Mouse (Mus musculus) kidney, postnatal 14 days (tissue): ENCODE data around the gene Klf11.

Source experiments
- DNase-seq: peaks from one replicate; pipeline ENCODE4 v3.0.0; 2022; ENCODE audit warnings: mixed read lengths

The Klf11 gene

GRCm38 (mm10) chr12:24705502-24706263 is 54.6 kb downstream of the Klf11 start:
- no peak for DNase-seq

GRCm38 (mm10) chr12:24706764-24707479 is 55.8 kb downstream of the Klf11 start:
- DNase-seq = peak; percentile 83

GRCm38 (mm10) chr12:24707480-24707802 is 56.4 kb downstream of the Klf11 start:
- DNase-seq = no peak

DNA sequence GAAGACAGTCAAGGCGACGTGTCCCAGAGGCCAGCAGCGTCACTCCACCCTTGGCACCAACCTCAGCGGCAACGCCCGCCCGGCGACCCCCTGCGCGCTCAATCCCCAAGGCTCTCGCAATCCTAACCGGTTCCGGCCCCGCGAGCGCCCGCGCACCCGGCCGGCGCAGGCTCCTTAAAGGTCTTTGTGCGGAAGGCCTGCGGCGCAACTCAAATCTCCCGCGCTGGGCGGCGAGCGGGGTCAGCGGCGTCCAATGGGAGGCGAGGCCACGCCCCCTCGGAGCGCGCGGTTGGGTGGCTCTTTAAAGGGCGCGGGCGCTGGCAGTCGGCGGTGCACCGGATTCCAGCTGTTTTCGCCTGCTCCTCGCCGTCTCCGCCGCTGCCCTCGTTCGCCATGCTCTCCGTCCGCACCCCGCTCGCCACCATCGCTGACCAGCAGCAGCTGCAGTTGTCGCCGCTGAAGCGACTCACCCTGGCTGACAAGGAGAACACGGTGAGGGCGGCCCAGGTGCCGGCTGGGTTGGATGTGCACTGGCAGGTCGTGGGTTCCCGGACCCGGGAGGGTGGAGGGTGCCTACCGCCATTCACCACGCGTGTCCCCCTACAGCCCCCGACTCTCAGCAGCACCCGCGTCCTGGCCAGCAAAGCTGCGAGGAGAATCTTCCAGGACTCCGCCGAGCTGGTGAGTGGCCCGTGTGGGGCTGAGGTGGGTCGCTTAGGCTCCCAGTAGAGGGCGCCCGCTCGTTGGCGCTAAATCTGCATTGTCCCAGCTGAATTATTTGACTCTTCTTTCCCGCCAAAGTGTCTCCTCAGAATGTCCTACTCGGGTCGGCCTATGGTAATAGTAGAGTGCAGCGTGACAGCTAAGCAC is 57.1 kb downstream of the Klf11 start, which contains the start of gene Rrm2:
Gene Rrm2 (plus strand): TSS at position 288 of the 870 bp plus-strand sequence.
- peak; percentile 96 for DNase-seq

- no peak for DNase-seq
Observed at GRCm38 (mm10) chr12:24708824-24709218, 57.7 kb downstream of the Klf11 start.

DNA sequence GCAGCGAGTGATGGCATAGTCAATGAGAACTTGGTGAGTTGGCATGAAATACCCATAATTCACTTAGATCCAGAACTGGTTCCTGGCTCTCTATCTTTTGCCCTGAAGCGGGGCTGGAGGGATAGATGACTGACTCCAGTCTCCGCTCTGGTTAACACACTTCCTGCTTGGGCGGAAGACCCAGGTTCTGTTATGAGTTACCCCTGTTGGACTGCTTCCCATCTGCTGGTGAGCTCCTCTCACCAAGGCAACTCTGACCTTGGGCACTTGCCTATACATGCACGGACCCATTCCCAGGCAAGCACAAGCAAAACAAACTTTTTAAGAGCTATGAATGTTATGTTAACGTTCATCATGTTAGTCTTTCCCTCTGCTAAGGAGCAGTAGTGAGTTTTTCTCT is 58.3 kb downstream of the Klf11 start:
- DNase-seq = no peak

DNA sequence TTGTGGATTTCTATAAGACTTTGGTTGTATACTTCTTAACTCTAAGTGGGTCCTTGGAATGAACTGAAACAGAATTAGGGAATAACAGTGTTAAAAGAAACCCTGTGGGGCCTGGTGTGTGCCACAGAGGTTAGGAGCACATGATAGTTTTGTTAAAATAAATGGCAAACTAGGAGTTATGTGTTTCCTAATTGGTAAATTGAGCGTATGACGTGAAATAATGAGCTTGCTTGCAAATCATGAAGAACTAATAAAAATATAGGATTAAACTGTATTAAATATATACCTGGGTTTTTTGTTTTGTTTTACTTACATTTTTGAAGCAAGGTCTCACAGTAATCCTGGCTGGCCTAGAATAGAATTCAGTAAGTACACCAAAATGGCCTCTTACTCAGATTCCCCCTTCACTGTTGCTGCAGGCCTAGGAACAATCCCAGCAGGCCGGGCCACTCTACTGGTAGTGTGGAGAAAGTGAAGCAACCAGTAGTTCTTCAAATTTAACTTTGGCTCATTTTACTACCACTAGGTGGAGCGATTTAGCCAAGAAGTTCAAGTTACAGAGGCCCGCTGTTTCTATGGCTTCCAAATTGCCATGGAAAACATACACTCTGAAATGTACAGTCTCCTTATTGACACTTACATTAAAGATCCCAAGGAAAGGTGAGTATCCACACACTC is 58.9 kb downstream of the Klf11 start:
- peak; percentile 82 for DNase-seq

DNA sequence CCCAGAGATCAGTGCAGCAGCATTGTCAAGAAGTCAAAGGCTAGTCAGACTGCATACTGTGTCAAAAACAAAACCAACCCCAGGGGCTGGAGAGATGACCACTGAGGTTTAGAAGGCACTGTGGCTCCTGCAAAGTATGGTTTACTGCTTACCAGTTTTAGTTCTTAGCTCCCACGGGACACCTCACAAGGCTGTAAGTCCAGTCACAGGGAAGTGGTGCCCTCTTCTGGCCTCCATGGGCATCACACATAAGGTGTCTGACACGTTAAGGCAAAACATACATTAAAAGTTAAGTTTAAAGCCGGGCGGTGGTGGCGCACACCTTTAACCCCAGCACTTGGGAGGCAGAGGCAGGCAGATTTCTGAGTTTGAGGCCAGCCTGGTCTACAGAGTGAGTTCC is 59.6 kb downstream of the Klf11 start:
- DNase-seq = no peak
